Mouse (Mus musculus) midbrain, postnatal 0 days (tissue): ENCODE measurements around the gene Hs6st1. TPM values are rescaled to one million over a fixed set of nuclear protein-coding genes. Genes with fewer than 3 reads are reported as not detected.

ENCODE experiments used
- ATAC-seq: fragments of 200-750 bp; cut with Nextera tagmentation; 2 replicates; pipeline ENCODE4 v1.8.0; 2017; ENCODE audit warnings: moderate number of reproducible peaks, mild to moderate bottlenecking, moderate TSS enrichment, moderate library complexity; ENCODE audit not compliant: low FRiP score
- DNase-seq: peaks from one replicate; pipeline ENCODE4 v3.0.0-alpha.2; 2015; ENCODE audit warnings: low spot score
- H3K27ac ChIP-seq: fragments of 300-500 bp; sonication (generic); 2 replicates; pipeline ENCODE4 v1.5.1; 2014; ENCODE audit warnings: low read depth, mild to moderate bottlenecking, low read length, mixed read lengths
- H3K27me3 ChIP-seq: fragments of 300-500 bp; sonication (generic); 2 replicates; pipeline ENCODE4 v1.6.1; 2014; ENCODE audit warnings: low read length, control low read depth, mixed read lengths; ENCODE audit not compliant: insufficient read depth
- H3K36me3 ChIP-seq: fragments of 300-500 bp; sonication (generic); 2 replicates; pipeline ENCODE4 v1.6.1; 2014; ENCODE audit warnings: low read length, control low read depth, mixed read lengths; ENCODE audit not compliant: insufficient read depth
- H3K4me1 ChIP-seq: fragments of 300-500 bp; sonication (generic); 2 replicates; pipeline ENCODE4 v1.6.1; 2014; ENCODE audit warnings: mild to moderate bottlenecking, control low read depth, antibody characterized with exemption, low read length, mixed read lengths; ENCODE audit not compliant: insufficient read depth
- H3K4me2 ChIP-seq: fragments of 300-500 bp; sonication (generic); 2 replicates; pipeline ENCODE4 v1.6.1; 2014; ENCODE audit warnings: low read depth, mild to moderate bottlenecking, low read length, mixed read lengths; ENCODE audit not compliant: poor library complexity, severe bottlenecking
- H3K4me3 ChIP-seq: fragments of 300-500 bp; sonication (generic); 2 replicates; pipeline ENCODE4 v1.5.1; 2014; ENCODE audit warnings: low read depth, mild to moderate bottlenecking, low read length, moderate library complexity
- H3K9ac ChIP-seq: fragments of 300-500 bp; sonication (generic); replicated peaks from 2 replicates; pipeline ENCODE4 v1.6.1; 2014; ENCODE audit warnings: mild to moderate bottlenecking, low read length, moderate library complexity, mixed read lengths; ENCODE audit not compliant: poor library complexity, severe bottlenecking
- H3K9me3 ChIP-seq: fragments of 300-500 bp; sonication (generic); 2 replicates; pipeline ENCODE4 v1.6.1; 2016; ENCODE audit warnings: low read length, control low read depth
- CTCF ChIP-seq: IDR thresholded peaks from 2 replicates; pipeline ENCODE4 v1.5.1; 2016; ENCODE audit warnings: antibody characterized with exemption, mild to moderate bottlenecking
- WGBS: fragments of 180-500 bp; shearing (Covaris S2); extraction: QIAGEN DNeasy Blood & Tissue Kit; methylation state at CpG from one replicate; pipeline ENCODE4 v1.1.7; 2014; 5-methylcytosine and 5-hydroxymethylcytosine counted together
- polyA plus RNA-seq: library from polyadenylated mRNA; unstranded; fragments of >200 nt; fragmentation: Nextera tagmentation; extraction: Ambion mirVana; gene quantifications from 2 replicates; pipeline ENCODE4 v1.2.1, GENCODE M21; 2015
- total RNA-seq: library from RNA; depleted of rRNA; stranded (reverse); fragments of >200 nt; gene quantifications from 2 replicates; pipeline ENCODE4 v1.2.3, GENCODE M21; 2014

Hs6st1 gene
- total and polyA plus RNA-seq, 2 experiments from 2014 or later, result 17.4 to 104 TPM

GRCm38 (mm10) chr1:36118061-36118685, 50.0 kb downstream of the Hs6st1 start:
- no peak overlapping the region for H3K27ac ChIP-seq
- no peaks in the 10 kb centered on the region for H3K4me1 ChIP-seq
- H3K4me3 ChIP-seq, result no peak overlapping the region
- no peak for TF ChIP-seq CTCF
- no peak overlapping the region for H3K4me2 ChIP-seq
- no peaks in the 10 kb centered on the region for H3K36me3 ChIP-seq
- no peak for DNase-seq
- no peaks in the 10 kb centered on the region for H3K9me3 ChIP-seq
- 76% methylated on average over 9 of the region's 9 CpGs for WGBS
- ATAC-seq, result no peak
- no peaks in the 10 kb centered on the region for H3K27me3 ChIP-seq
- no peak overlapping the region for H3K9ac ChIP-seq

DNA sequence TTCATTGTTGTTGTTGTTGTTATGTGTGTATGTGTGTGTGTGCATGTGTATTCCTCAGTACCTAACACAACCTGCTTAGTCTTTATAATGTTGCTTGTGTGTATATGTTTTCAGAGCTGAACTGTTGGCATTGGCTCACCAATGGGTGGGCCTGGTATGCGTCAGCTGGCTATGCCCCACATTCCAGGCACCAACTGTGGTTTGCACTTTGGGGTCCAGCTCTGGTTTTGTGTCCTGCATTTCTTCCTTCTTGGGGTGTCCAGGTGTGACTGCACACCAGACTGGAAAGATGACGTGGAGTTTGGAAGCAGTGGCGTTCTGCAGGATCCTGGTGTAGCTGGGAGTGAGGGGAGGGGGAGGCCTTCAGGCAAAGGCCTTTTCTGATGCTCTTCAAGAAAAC, 50.8 kb downstream of the Hs6st1 start:
- ATAC-seq, result no peak
- Histone ChIP-seq H3K4me2 (no peak overlapping the region), H3K36me3 (no peaks in the 10 kb centered on the region), H3K27ac (no peak overlapping the region), H3K4me3 (no peak overlapping the region), H3K9me3 (no peaks in the 10 kb centered on the region), H3K9ac (no peak overlapping the region), H3K4me1 (no peaks in the 10 kb centered on the region), H3K27me3 (no peaks in the 10 kb centered on the region)
- 95% methylated on average over 3 of the region's 3 CpGs for WGBS
- no peak for TF ChIP-seq CTCF
- DNase-seq, result no peak

GRCm38 (mm10) chr1:36119426-36119825, 51.2 kb downstream of the Hs6st1 start:
- Histone ChIP-seq H3K27me3 (no peaks in the 10 kb centered on the region), H3K4me1 (no peaks in the 10 kb centered on the region), H3K36me3 (no peaks in the 10 kb centered on the region), H3K9ac (no peak overlapping the region), H3K4me3 (no peak overlapping the region), H3K9me3 (no peaks in the 10 kb centered on the region), H3K4me2 (no peak overlapping the region), H3K27ac (no peak overlapping the region)
- DNase-seq, result no peak
- 88% methylated on average over 4 of the region's 4 CpGs for WGBS
- TF ChIP-seq CTCF, result no peak
- no peak for ATAC-seq

GRCm38 (mm10) chr1:36121172-36121571, 53.0 kb downstream of the Hs6st1 start:
- Histone ChIP-seq H3K4me1 (no peaks in the 10 kb centered on the region), H3K27ac (no peak overlapping the region), H3K9ac (no peak overlapping the region), H3K36me3 (no peaks in the 10 kb centered on the region), H3K4me2 (no peak overlapping the region), H3K4me3 (no peak overlapping the region), H3K9me3 (no peaks in the 10 kb centered on the region), H3K27me3 (no peaks in the 10 kb centered on the region)
- no peak for DNase-seq
- TF ChIP-seq CTCF, result no peak
- ATAC-seq, result no peak
- 82% methylated on average over 8 of the region's 8 CpGs for whole genome bisulfite sequencing

DNA sequence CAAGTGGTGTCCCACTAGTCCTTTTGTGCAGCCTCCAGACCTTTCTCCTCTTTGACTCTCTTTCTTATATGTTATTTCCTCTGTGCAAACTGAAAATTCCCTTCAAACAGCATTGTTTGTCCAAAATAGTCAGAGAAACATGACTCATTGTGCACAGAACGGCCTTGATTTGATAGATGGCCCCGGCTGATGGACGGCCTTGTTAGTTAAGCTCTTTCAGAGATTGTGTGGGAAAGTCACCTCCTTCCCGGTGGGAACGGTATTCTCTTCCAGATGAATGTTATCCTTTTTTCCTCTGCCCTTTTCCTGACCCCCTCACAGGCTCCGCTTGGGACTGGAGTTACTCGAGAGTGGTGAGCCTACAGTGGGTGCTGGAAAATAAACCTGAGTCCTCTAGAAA, 56.9 kb downstream of the Hs6st1 start:
- no peak for TF ChIP-seq CTCF
- H3K27ac ChIP-seq, result no peak overlapping the region
- no peak overlapping the region for H3K4me3 ChIP-seq
- H3K4me1 ChIP-seq, result no peaks in the 10 kb centered on the region
- DNase-seq (no peak), ATAC-seq (no peak)
- H3K4me2 ChIP-seq, result no peak overlapping the region
- WGBS, result 78% methylated on average over 7 of the region's 7 CpGs
- H3K9me3 ChIP-seq, result no peaks in the 10 kb centered on the region
- no peaks in the 10 kb centered on the region for H3K27me3 ChIP-seq
- H3K36me3 ChIP-seq, result no peaks in the 10 kb centered on the region
- no peak overlapping the region for H3K9ac ChIP-seq

- H3K9ac ChIP-seq, result no peak overlapping the region
- no peaks in the 10 kb centered on the region; the same call in 1 of the 2 replicates for H3K4me1 ChIP-seq
- no peak overlapping the region for H3K4me3 ChIP-seq
- H3K27ac ChIP-seq, result no peak overlapping the region
- no peak for ATAC-seq
- DNase-seq, result no peak
- 68% methylated on average over 4 of the region's 4 CpGs for WGBS
- H3K36me3 ChIP-seq, result no peaks in the 10 kb centered on the region
- H3K9me3 ChIP-seq, result no peaks in the 10 kb centered on the region
- H3K27me3 ChIP-seq, result no peaks in the 10 kb centered on the region
- TF ChIP-seq CTCF, result no peak
- H3K4me2 ChIP-seq, result no peak overlapping the region
Observed at GRCm38 (mm10) chr1:36129126-36129525, 60.9 kb downstream of the Hs6st1 start.
